Mouse (Mus musculus): ENCODE results near the gene Nup35.

DNA sequence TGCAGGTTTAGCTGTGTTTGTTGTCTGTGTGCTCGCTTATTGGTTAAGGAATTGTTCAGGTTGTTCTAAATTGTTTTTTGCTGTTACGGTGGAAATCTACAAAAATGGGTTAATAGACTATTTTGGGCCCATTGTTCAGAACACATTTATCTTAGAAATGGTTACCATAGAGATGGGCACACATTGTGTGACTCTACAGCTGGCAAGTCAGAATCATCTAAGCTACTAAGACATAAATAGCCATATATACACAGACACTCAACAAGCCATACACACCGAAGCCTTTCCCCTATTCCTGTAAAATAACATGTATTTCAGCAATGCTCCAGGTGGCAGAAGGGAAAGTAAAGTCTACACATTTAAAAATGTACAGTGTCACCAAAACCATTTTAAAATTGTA is 17.2 kb upstream of the Nup35 start:
- TF ChIP-seq CTCF (IDR thresholded peaks at IDR 0.05; ENCODE audit: low read depth, low read length), result no peak
- no peak for TF ChIP-seq POLR2A (IDR thresholded peaks at IDR 0.05; ENCODE audit: extremely low read depth, insufficient read depth, low read length)
